Mouse (Mus musculus) right cerebral cortex, postnatal 36 days (tissue): ENCODE results near the gene Selenom.

Experiments
- DNase-seq, 2 experiments: peaks; one replicate each; pipeline ENCODE4 v3.0.0; 2022; ENCODE audit warnings: low spot score in 2 of 2, mixed read lengths in 1 of 2

Selenom gene

GRCm38 (mm10) chr11:3548564-3549295 is 34.2 kb downstream of the Selenom start:
- no peak for DNase-seq

- no peak for DNase-seq
Measured at GRCm38 (mm10) chr11:3549791-3550190, 35.3 kb downstream of the Selenom start.

- DNase-seq = no peak
Measured at GRCm38 (mm10) chr11:3554976-3555375, 40.5 kb downstream of the Selenom start.

GRCm38 (mm10) chr11:3557852-3558251 is 43.4 kb downstream of the Selenom start:
- no peak for DNase-seq

- no peak for DNase-seq
Measured at GRCm38 (mm10) chr11:3560202-3560601, 45.7 kb downstream of the Selenom start.

- no peak for DNase-seq
Measured at GRCm38 (mm10) chr11:3563853-3564252, 49.4 kb downstream of the Selenom start.

GRCm38 (mm10) chr11:3564451-3564850 is 50.0 kb downstream of the Selenom start:
- DNase-seq = no peak

GRCm38 (mm10) chr11:3566018-3566417 is 51.5 kb downstream of the Selenom start:
- DNase-seq = no peak
